Mouse (Mus musculus) liver, embryonic 14.5 days (tissue): ENCODE measurements around the gene BC030867. TPM values are rescaled to one million over a fixed set of nuclear protein-coding genes. Genes with fewer than 3 reads are reported as not detected.

Experiments
- ATAC-seq: fragments of 200-750 bp; cut with Nextera tagmentation; 2 replicates; pipeline ENCODE4 v1.8.0; 2017; ENCODE audit warnings: moderate number of reproducible peaks, mild to moderate bottlenecking, moderate library complexity; ENCODE audit not compliant: insufficient read depth
- DNase-seq, 3 experiments: peaks; one replicate each; pipeline ENCODE4 v3.0.0-alpha.2; 2012 to 2013; ENCODE audit warnings: low read depth in 3 of 3, low spot score in 3 of 3
- H3K27ac ChIP-seq: fragments of 300-500 bp; sonication (generic); 2 replicates; pipeline ENCODE4 v1.5.1; 2014; ENCODE audit warnings: moderate library complexity, mild to moderate bottlenecking, control low read depth, inconsistent platforms
- H3K27me3 ChIP-seq: fragments of 300-500 bp; sonication (generic); 2 replicates; pipeline ENCODE4 v1.6.1; 2014; ENCODE audit warnings: mild to moderate bottlenecking, low read length, moderate library complexity; ENCODE audit not compliant: control insufficient read depth, insufficient read depth
- H3K36me3 ChIP-seq: fragments of 300-500 bp; sonication (generic); replicated peaks from 2 replicates; pipeline ENCODE4 v1.6.1; 2014; ENCODE audit warnings: low read depth; ENCODE audit not compliant: control insufficient read depth, insufficient read depth
- H3K4me1 ChIP-seq, 2 experiments: fragments of 200-500 bp in 1 of 2; fragments of 300-500 bp in 1 of 2; sonication (generic) in 1 of 2; replicated peaks; 2 replicates each; pipeline ENCODE4 v1.6.1; 2012 to 2014; ENCODE audit warnings: antibody characterized with exemption in 1 of 2, inconsistent platforms in 1 of 2, low read length in 1 of 2; ENCODE audit not compliant: control insufficient read depth in 2 of 2, insufficient read depth in 2 of 2
- H3K4me2 ChIP-seq: fragments of 300-500 bp; sonication (generic); 2 replicates; pipeline ENCODE4 v1.6.1; 2014; ENCODE audit warnings: low read depth, mild to moderate bottlenecking, control low read depth, moderate library complexity
- H3K4me3 ChIP-seq, 2 experiments: fragments of 200-500 bp in 1 of 2; fragments of 300-500 bp in 1 of 2; sonication (generic) in 1 of 2; 2 replicates each; pipeline ENCODE4 v1.5.1; 2012 to 2014; ENCODE audit warnings: low read depth in 2 of 2, low read length in 2 of 2, mild to moderate bottlenecking in 2 of 2, control low read depth in 1 of 2, inconsistent platforms in 1 of 2, moderate library complexity in 1 of 2; ENCODE audit not compliant: insufficient read depth in 1 of 2
- H3K9ac ChIP-seq: fragments of 300-500 bp; sonication (generic); replicated peaks from 2 replicates; pipeline ENCODE4 v1.6.1; 2014; ENCODE audit warnings: mild to moderate bottlenecking, control low read depth, moderate library complexity
- H3K9me3 ChIP-seq: fragments of 300-500 bp; sonication (generic); 2 replicates; pipeline ENCODE4 v1.6.1; 2016; ENCODE audit warnings: low read length, mixed read lengths; ENCODE audit not compliant: control insufficient read depth
- CTCF ChIP-seq: IDR thresholded peaks from 2 replicates; pipeline ENCODE4 v1.5.1; 2016; ENCODE audit warnings: antibody characterized with exemption, low read depth, control low read depth
- EP300 ChIP-seq: IDR thresholded peaks from 2 replicates; pipeline ENCODE4 v1.6.1; 2016; ENCODE audit warnings: antibody characterized with exemption, low read depth
- WGBS: fragments of 180-500 bp; shearing (Covaris S2); extraction: QIAGEN DNeasy Blood & Tissue Kit; methylation state at CpG from one replicate; pipeline ENCODE4 v1.1.7; 2014; ENCODE audit not compliant: insufficient replicate concordance; 5-methylcytosine and 5-hydroxymethylcytosine counted together
- microRNA-seq: library from miRNA; unstranded; fragments of <30 nt; microRNA quantifications from one replicate; pipeline ENCODE4, GENCODE M21; 2016
- polyA plus RNA-seq, 2 experiments: library from polyadenylated mRNA; depleted of rRNA in 1 of 2; stranded (reverse) in 1 of 2; unstranded in 1 of 2; fragments of >200 nt; fragmentation: Nextera tagmentation in 1 of 2; extraction: Ambion mirVana in 1 of 2; gene quantifications; 2 replicates each; pipeline versions ENCODE4 v1.2.1 to v1.2.3; 2012 to 2014

Gene BC030867
- polyA plus RNA-seq, 2 experiments = 10.8 to 11.3 TPM

DNA sequence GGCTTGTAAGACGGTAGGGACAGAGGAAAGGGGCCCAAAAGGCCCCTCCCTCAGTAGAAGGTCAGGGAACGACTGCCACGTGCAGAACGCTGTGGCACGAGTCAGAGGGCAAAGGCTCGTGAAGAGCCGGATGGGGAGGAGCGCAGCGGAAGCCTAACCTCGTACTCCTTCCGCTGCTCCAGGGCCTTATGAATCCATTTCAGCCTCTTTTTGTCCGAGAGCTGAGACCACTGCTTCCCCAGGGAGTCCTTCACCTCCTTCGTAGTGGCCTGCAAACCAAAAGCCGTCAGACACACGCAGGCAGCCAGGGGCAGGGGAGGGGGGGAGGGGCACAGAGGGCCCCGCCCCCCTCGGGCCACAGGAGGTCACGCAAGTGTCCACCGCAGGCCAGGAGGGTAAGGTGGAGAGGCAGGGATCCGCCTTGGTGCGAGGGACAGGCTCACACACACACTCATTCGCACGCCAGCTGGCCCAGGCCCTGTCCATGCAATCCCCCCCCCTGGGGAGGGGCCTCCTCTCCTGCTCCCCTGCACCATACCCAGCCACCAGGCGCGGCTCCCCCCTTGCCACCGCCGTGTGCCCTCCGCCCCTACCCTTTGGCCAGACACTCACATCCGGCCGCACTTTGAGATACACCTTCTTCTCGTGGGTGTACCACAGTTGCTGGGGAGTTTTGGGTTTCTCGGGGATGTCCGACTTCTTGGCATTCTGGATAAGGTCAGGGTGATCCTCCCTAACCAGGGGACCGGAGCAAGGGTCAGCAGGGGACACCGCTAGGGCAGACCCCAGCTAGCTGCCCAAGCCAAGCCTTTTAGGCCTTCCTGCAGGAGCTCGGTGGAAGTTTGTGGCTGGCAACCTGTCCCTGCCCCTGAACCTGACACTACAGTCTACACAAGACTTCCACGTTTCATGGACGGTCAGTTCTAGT lies 62.4 kb downstream of the BC030867 start:
- Histone ChIP-seq H3K4me3 (no peak overlapping the region), H3K4me2 (peak overlapping the region; percentile 84), H3K9ac (no peak overlapping the region), H3K36me3 (peaks cover 76% of the 10 kb centered on the region), H3K27me3 (no peaks in the 10 kb centered on the region), H3K9me3 (no peaks in the 10 kb centered on the region), H3K27ac (no peak overlapping the region), H3K4me1 (peaks cover 18 to 21% of the 10 kb centered on the region in 2 experiments)
- DNase-seq (no peak), ATAC-seq (no peak)
- TF ChIP-seq CTCF (no peak), EP300 (no peak)
- WGBS = 53% methylated on average over 38 of the region's 38 CpGs

- DNase-seq = no peak
- ATAC-seq = no peak
- peaks cover 67% of the 10 kb centered on the region for H3K36me3 ChIP-seq
- H3K4me2 ChIP-seq = no peak overlapping the region
- H3K9me3 ChIP-seq = no peaks in the 10 kb centered on the region
- H3K9ac ChIP-seq = no peak overlapping the region
- peaks cover 18 to 24% of the 10 kb centered on the region in 2 experiments for H3K4me1 ChIP-seq
- TF ChIP-seq EP300 (no peak), CTCF (no peak)
- WGBS = 81% methylated on average over 4 of the region's 4 CpGs
- no peak overlapping the region for H3K27ac ChIP-seq
- H3K27me3 ChIP-seq = no peaks in the 10 kb centered on the region
- H3K4me3 ChIP-seq = no peak overlapping the region
Observed at GRCm38 (mm10) chr11:102311966-102312365, 63.3 kb downstream of the BC030867 start.

GRCm38 (mm10) chr11:102312586-102312985 lies 63.9 kb downstream of the BC030867 start:
- Histone ChIP-seq H3K4me2 (no peak overlapping the region), H3K27me3 (no peaks in the 10 kb centered on the region), H3K4me1 (peaks cover 18 to 24% of the 10 kb centered on the region in 2 experiments), H3K9ac (no peak overlapping the region), H3K9me3 (no peaks in the 10 kb centered on the region), H3K4me3 (no peak overlapping the region), H3K27ac (no peak overlapping the region), H3K36me3 (peaks cover 61% of the 10 kb centered on the region)
- 82% methylated on average over 6 of the region's 6 CpGs for WGBS
- TF ChIP-seq CTCF (no peak), EP300 (no peak)
- ATAC-seq (no peak), DNase-seq (no peak)

DNA sequence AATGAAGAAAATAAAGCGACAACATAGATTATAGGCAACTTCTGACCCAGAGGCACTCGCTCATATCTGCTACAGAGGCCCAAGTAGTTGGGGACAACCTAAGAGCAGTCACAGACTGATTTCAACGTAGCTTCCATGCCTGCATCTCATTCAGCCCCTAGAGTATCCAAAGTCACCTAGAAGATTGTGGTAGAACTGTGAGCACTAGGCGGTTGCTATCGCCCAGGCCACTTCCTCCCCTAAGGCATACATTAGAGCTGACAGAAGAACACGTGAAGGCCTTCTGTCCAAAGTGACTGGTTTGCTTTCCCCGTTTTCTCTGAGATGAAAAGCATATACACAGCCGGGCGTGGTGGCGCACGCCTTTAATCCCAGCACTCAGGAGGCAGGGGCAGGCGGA lies 65.6 kb downstream of the BC030867 start:
- H3K36me3 ChIP-seq = peaks cover 48% of the 10 kb centered on the region
- H3K4me1 ChIP-seq = peaks cover 16 to 18% of the 10 kb centered on the region in 2 experiments; a peak in 3 of 4 replicates
- no peak overlapping the region for H3K4me2 ChIP-seq
- no peaks in the 10 kb centered on the region for H3K9me3 ChIP-seq
- no peaks in the 10 kb centered on the region for H3K27me3 ChIP-seq
- no peak for ATAC-seq
- no peak overlapping the region for H3K4me3 ChIP-seq
- TF ChIP-seq CTCF = no peak
- no peak for TF ChIP-seq EP300
- H3K9ac ChIP-seq = no peak overlapping the region
- no peak overlapping the region for H3K27ac ChIP-seq
- WGBS = 75% methylated on average over 12 of the region's 12 CpGs
- DNase-seq = no peak

Small RNAs within 50 kb of the gene (microRNA-seq; reads per million reads assigned to microRNA genes)
- gene Mir8101 = 5.9 reads per million, percentile 10 among the genes with 10 or more reads in this experiment

Other genes with a start within 250 kb of the BC030867 start
- gene Mpp3, start 220.4 kb upstream of the BC030867 start, polyA plus RNA-seq (2012; rRNA removed) = 0.21 and 0.27 TPM in 2 replicates
- not detected in 2 replicates for gene Mpp3, start 220.4 kb upstream of the BC030867 start, polyA plus RNA-seq (2014; fragmentation: Nextera tagmentation; extraction: Ambion mirVana)
- gene Cd300lg, start 207.4 kb upstream of the BC030867 start, polyA plus RNA-seq (2012; rRNA removed) = 0.29 and 0.38 TPM in 2 replicates
- gene Cd300lg, start 207.4 kb upstream of the BC030867 start, polyA plus RNA-seq (2014; fragmentation: Nextera tagmentation; extraction: Ambion mirVana) = 0.56 and 0.59 TPM in 2 replicates
- 11.9 and 13.1 TPM in 2 replicates for gene Mpp2, start 160.4 kb upstream of the BC030867 start, polyA plus RNA-seq (2012; rRNA removed)
- gene Mpp2, start 160.4 kb upstream of the BC030867 start, polyA plus RNA-seq (2014; fragmentation: Nextera tagmentation; extraction: Ambion mirVana) = 7.4 and 10.6 TPM in 2 replicates
- gene Ppy, start 147.6 kb upstream of the BC030867 start, polyA plus RNA-seq (2012; rRNA removed) = not detected in 2 replicates
- gene Ppy, start 147.6 kb upstream of the BC030867 start, polyA plus RNA-seq (2014; fragmentation: Nextera tagmentation; extraction: Ambion mirVana) = not detected in 2 replicates
- gene Pyy, start 141.1 kb upstream of the BC030867 start, polyA plus RNA-seq (2012; rRNA removed) = 0.22 and 0.57 TPM in 2 replicates
- not detected in 2 replicates for gene Pyy, start 141.1 kb upstream of the BC030867 start, polyA plus RNA-seq (2014; fragmentation: Nextera tagmentation; extraction: Ambion mirVana)
- 10.1 and 11.3 TPM in 2 replicates for gene Nags, start 103.4 kb upstream of the BC030867 start, polyA plus RNA-seq (2012; rRNA removed)
- 7.2 and 7.5 TPM in 2 replicates for gene Nags, start 103.4 kb upstream of the BC030867 start, polyA plus RNA-seq (2014; fragmentation: Nextera tagmentation; extraction: Ambion mirVana)
- gene Tmem101, start 92.5 kb upstream of the BC030867 start, polyA plus RNA-seq (2012; rRNA removed) = 8.9 and 9.2 TPM in 2 replicates
- 7.8 and 8.5 TPM in 2 replicates for gene Tmem101, start 92.5 kb upstream of the BC030867 start, polyA plus RNA-seq (2014; fragmentation: Nextera tagmentation; extraction: Ambion mirVana)
- gene Lsm12, start 63.6 kb upstream of the BC030867 start, polyA plus RNA-seq (2012; rRNA removed) = 10.4 and 15.4 TPM in 2 replicates
- 51.4 and 56.2 TPM in 2 replicates for gene Lsm12, start 63.6 kb upstream of the BC030867 start, polyA plus RNA-seq (2014; fragmentation: Nextera tagmentation; extraction: Ambion mirVana)
- gene G6pc3, start 59.3 kb upstream of the BC030867 start, polyA plus RNA-seq (2012; rRNA removed) = 12.6 and 14.8 TPM in 2 replicates
- 7.3 and 10.1 TPM in 2 replicates for gene G6pc3, start 59.3 kb upstream of the BC030867 start, polyA plus RNA-seq (2014; fragmentation: Nextera tagmentation; extraction: Ambion mirVana)
- 8.8 and 10.0 TPM in 2 replicates for gene Hdac5, start 18.7 kb upstream of the BC030867 start, polyA plus RNA-seq (2012; rRNA removed)
- 6.4 and 7.3 TPM in 2 replicates for gene Hdac5, start 18.7 kb upstream of the BC030867 start, polyA plus RNA-seq (2014; fragmentation: Nextera tagmentation; extraction: Ambion mirVana)
- 0.39 and 0.44 TPM in 2 replicates for gene Asb16, start 19.9 kb downstream of the BC030867 start, polyA plus RNA-seq (2012; rRNA removed)
- 0.05 and 0.08 TPM in 2 replicates for gene Asb16, start 19.9 kb downstream of the BC030867 start, polyA plus RNA-seq (2014; fragmentation: Nextera tagmentation; extraction: Ambion mirVana)
- 19.1 and 19.8 TPM in 2 replicates for gene Tmub2, start 36.0 kb downstream of the BC030867 start, polyA plus RNA-seq (2012; rRNA removed)
- gene Tmub2, start 36.0 kb downstream of the BC030867 start, polyA plus RNA-seq (2014; fragmentation: Nextera tagmentation; extraction: Ambion mirVana) = 19.3 and 24.7 TPM in 2 replicates
- 11.0 and 11.6 TPM in 2 replicates for gene Atxn7l3, start 47.7 kb downstream of the BC030867 start, polyA plus RNA-seq (2012; rRNA removed)
- 3.6 and 4.7 TPM in 2 replicates for gene Atxn7l3, start 47.7 kb downstream of the BC030867 start, polyA plus RNA-seq (2014; fragmentation: Nextera tagmentation; extraction: Ambion mirVana)
- 19.9 and 34.7 TPM in 2 replicates for gene Ubtf, start 70.9 kb downstream of the BC030867 start, polyA plus RNA-seq (2012; rRNA removed)
- 42.5 and 48.8 TPM in 2 replicates for gene Ubtf, start 70.9 kb downstream of the BC030867 start, polyA plus RNA-seq (2014; fragmentation: Nextera tagmentation; extraction: Ambion mirVana)
- gene Slc4a1, start 117.3 kb downstream of the BC030867 start, polyA plus RNA-seq (2012; rRNA removed) = 570 and 632 TPM in 2 replicates
- 606 and 703 TPM in 2 replicates for gene Slc4a1, start 117.3 kb downstream of the BC030867 start, polyA plus RNA-seq (2014; fragmentation: Nextera tagmentation; extraction: Ambion mirVana)
- gene Rundc3a, start 144.5 kb downstream of the BC030867 start, polyA plus RNA-seq (2012; rRNA removed) = 1.4 and 1.9 TPM in 2 replicates
- gene Rundc3a, start 144.5 kb downstream of the BC030867 start, polyA plus RNA-seq (2014; fragmentation: Nextera tagmentation; extraction: Ambion mirVana) = 1.0 and 1.2 TPM in 2 replicates
- gene Slc25a39, start 159.1 kb downstream of the BC030867 start, polyA plus RNA-seq (2012; rRNA removed) = 167 and 187 TPM in 2 replicates
- 339 and 363 TPM in 2 replicates for gene Slc25a39, start 159.1 kb downstream of the BC030867 start, polyA plus RNA-seq (2014; fragmentation: Nextera tagmentation; extraction: Ambion mirVana)
- 25.4 and 28.9 TPM in 2 replicates for gene Grn, start 181.4 kb downstream of the BC030867 start, polyA plus RNA-seq (2012; rRNA removed)
- 34.1 and 41.4 TPM in 2 replicates for gene Grn, start 181.4 kb downstream of the BC030867 start, polyA plus RNA-seq (2014; fragmentation: Nextera tagmentation; extraction: Ambion mirVana)
- 1.6 and 2.0 TPM in 2 replicates for gene Fam171a2, start 198.8 kb downstream of the BC030867 start, polyA plus RNA-seq (2012; rRNA removed)
- 0.17 and 0.35 TPM in 2 replicates for gene Fam171a2, start 198.8 kb downstream of the BC030867 start, polyA plus RNA-seq (2014; fragmentation: Nextera tagmentation; extraction: Ambion mirVana)
- 28.4 and 35.4 TPM in 2 replicates for gene Itga2b, start 221.2 kb downstream of the BC030867 start, polyA plus RNA-seq (2012; rRNA removed)
- 20.0 and 27.3 TPM in 2 replicates for gene Itga2b, start 221.2 kb downstream of the BC030867 start, polyA plus RNA-seq (2014; fragmentation: Nextera tagmentation; extraction: Ambion mirVana)